Mouse (Mus musculus) stomach, embryonic 16.5 days (tissue): ENCODE measurements around the gene Grk3. TPM values are rescaled to one million over a fixed set of nuclear protein-coding genes. Genes with fewer than 3 reads are reported as not detected.
A peak's percentile ranks its signal among the peaks of the same experiment; 100 is the strongest.

ENCODE experiments used
- ATAC-seq: fragments of 200-750 bp; cut with Nextera tagmentation; 2 replicates; pipeline ENCODE4 v1.8.0; 2017; ENCODE audit warnings: moderate number of reproducible peaks, moderate TSS enrichment; ENCODE audit not compliant: insufficient read depth, low FRiP score
- H3K27ac ChIP-seq: fragments of 300-500 bp; sonication (generic); 2 replicates; pipeline ENCODE4 v1.5.1; 2014; ENCODE audit warnings: low read length
- H3K27me3 ChIP-seq: fragments of 300-500 bp; sonication (generic); 2 replicates; pipeline ENCODE4 v1.6.1; 2014; ENCODE audit warnings: low read length, control low read depth, mixed read lengths; ENCODE audit not compliant: control insufficient read depth, insufficient read depth
- H3K36me3 ChIP-seq: fragments of 300-500 bp; sonication (generic); 2 replicates; pipeline ENCODE4 v1.6.1; 2014; ENCODE audit warnings: low read length; ENCODE audit not compliant: control insufficient read depth, insufficient read depth
- H3K4me1 ChIP-seq: fragments of 300-500 bp; sonication (generic); 2 replicates; pipeline ENCODE4 v1.6.1; 2014; ENCODE audit warnings: low read length, control low read depth, mixed read lengths; ENCODE audit not compliant: control insufficient read depth, insufficient read depth
- H3K4me2 ChIP-seq: fragments of 300-500 bp; sonication (generic); 2 replicates; pipeline ENCODE4 v1.6.1; 2014; ENCODE audit warnings: low read depth, low read length, mixed read lengths
- H3K4me3 ChIP-seq: fragments of 300-500 bp; sonication (generic); replicated peaks from 2 replicates; pipeline ENCODE4 v1.5.1; 2014; ENCODE audit warnings: mild to moderate bottlenecking, low read length
- H3K9ac ChIP-seq: fragments of 300-500 bp; sonication (generic); 2 replicates; pipeline ENCODE4 v1.6.1; 2014; ENCODE audit warnings: low read length
- H3K9me3 ChIP-seq: fragments of 300-500 bp; sonication (generic); replicated peaks from 2 replicates; pipeline ENCODE4 v1.6.1; 2016; ENCODE audit warnings: low read length, control low read depth; ENCODE audit not compliant: control insufficient read depth
- WGBS: fragments of 180-500 bp; shearing (Covaris S2); extraction: QIAGEN DNeasy Blood & Tissue Kit; methylation state at CpG from one replicate; pipeline ENCODE4 v1.1.7; 2014; 5-methylcytosine and 5-hydroxymethylcytosine counted together
- polyA plus RNA-seq: library from polyadenylated mRNA; unstranded; fragments of >200 nt; fragmentation: Nextera tagmentation; extraction: Ambion mirVana; gene quantifications from 2 replicates; pipeline ENCODE4 v1.2.1, GENCODE M21; 2015

The Grk3 gene
- polyA plus RNA-seq, 1 experiment from 2014 or later, result 14.9 TPM

DNA sequence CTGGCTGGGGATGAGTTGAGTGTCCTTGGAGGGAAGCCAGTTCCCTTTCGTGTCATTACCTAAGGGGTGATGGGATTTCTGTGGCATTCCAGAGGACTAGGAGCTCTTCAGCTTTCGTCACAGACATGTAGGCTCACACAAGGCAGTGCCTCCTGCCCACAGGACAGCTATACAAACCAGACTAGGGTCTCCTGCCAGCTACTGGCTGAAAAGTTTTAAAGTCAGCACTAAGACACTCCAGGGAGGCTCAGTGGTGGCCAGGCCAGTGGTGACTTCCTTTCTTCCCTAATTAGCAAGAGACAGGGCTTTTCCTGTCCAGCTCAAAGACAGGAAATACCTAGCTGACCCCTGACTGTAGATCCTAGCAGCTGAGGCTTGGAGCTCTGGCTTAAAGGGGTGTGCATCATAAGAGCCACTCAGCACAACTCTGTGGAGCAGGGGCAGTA lies 107.4 kb downstream of the Grk3 start:
- H3K9ac ChIP-seq, result no peak overlapping the region
- H3K4me1 ChIP-seq, result no peaks in the 10 kb centered on the region
- H3K4me2 ChIP-seq, result no peak overlapping the region
- H3K27me3 ChIP-seq, result no peaks in the 10 kb centered on the region
- H3K27ac ChIP-seq, result no peak overlapping the region
- no peaks in the 10 kb centered on the region for H3K36me3 ChIP-seq
- no peak overlapping the region for H3K4me3 ChIP-seq
- peak; percentile 58; the same call in 1 of the 2 replicates for ATAC-seq
- H3K9me3 ChIP-seq, result no peaks in the 10 kb centered on the region
- WGBS, result 50% methylated on average over 2 of the region's 2 CpGs

DNA sequence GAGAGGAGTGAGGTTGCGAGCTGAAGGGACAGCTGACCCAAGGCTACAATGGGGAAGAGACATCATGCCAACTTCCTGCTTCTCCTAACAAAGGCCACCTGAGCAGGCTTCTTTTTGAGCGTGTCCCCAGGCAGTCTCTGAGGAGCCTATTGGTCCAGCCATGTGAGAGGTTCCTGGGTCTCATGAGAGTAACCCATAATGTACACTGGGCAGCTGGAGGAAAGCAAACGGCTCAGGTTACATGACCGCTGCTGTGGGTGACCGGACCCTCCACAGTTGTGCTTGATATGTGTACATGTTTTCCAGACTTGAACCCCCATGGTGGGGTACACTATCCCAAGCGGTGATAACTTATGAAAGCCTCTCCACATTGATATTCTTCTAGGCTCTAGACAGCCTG lies 108.1 kb downstream of the Grk3 start:
- Histone ChIP-seq H3K4me2 (no peak overlapping the region), H3K9ac (no peak overlapping the region), H3K27me3 (no peaks in the 10 kb centered on the region), H3K9me3 (no peaks in the 10 kb centered on the region), H3K4me3 (no peak overlapping the region), H3K27ac (no peak overlapping the region), H3K36me3 (no peaks in the 10 kb centered on the region), H3K4me1 (no peaks in the 10 kb centered on the region)
- no peak for ATAC-seq
- WGBS, result 61% methylated on average over 6 of the region's 6 CpGs

DNA sequence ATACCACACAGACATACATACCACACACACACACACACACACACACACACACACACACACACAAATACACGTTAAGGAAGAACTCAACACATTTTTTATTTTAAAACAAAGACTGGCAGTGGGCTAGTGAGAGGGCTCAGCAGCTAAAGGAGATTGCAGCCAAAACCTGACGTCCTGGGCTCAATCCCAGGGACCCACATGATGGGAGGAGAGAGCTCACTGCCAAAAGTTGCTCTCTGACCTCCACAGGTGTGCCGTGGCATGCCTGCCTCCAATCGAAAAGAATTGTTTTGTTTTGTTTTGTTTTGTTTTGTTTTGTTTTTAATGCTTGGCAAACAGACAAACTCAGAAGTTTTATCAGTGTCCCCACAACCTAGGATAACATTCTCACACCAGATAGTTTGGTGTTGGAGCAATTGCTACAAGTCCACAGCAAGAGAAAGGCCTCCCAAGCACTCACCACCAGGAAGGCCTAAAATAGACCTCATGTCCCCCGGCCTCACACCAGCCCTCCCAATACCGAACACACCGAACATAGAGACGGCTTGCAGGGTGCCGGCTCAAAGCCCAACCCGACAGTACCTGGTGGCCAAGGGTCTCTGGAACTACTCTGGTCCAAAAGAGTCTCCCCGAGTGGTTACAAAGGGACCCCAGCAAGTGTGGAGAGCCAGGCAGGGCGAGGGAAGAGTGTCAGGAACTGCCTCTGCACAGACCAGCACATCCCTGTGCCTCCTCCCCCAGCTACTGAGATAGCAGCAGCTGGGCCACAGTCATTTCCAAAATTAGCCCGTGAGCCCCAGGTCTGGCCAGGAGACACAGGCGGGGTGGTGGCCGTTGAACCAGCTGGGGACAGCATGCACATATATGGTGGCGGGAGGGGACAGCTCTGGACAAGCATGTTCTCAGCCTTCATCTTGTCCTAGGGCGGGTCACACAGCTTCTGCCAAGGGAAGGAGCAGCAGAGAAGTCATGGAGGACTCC lies 119.6 kb downstream of the Grk3 start, which contains the start of gene Myo18b:
Myo18b (minus strand) TSS at position 689 of the 981 bp plus-strand sequence.
- Histone ChIP-seq H3K4me3 (no peak within 1 kb of the TSS), H3K4me1 (no peaks in the 10 kb centered on the region), H3K27me3 (no peaks in the 10 kb centered on the region), H3K36me3 (no peaks in the 10 kb centered on the region), H3K4me2 (no peak within 1 kb of the TSS), H3K27ac (no peak within 1 kb of the TSS), H3K9ac (no peak within 1 kb of the TSS), H3K9me3 (no peaks in the 10 kb centered on the region)
- 73% methylated on average over 17 of the region's 17 CpGs for WGBS
- ATAC-seq, result no peak

DNA sequence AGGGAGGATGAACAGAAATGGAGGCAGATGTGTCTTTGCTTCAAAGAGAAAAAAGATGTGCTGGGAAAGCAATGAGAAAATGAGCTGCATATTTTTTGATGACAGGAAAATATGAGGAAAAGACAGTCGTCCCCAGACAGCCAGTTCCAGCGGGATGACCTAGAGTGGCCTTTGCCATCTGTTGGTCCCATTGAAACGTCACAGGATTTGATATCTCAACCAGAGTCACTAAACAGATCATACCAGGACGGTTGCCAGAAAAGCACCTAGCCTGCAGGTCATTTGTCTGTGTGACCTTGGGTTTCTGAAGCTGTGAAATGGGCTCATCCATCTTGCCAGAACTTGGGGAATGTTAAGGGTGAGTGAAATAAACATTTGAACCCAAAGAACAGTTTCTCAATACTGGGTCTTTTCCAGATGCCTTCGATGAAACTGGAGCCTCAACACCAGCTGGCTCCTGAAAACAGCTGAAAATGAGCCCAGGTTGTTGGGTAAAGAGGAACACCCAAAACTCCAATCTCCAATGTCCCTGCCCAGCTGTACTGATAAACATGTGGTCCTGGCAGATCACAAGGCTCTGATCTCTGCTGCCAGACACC lies 122.0 kb downstream of the Grk3 start:
- no peak for ATAC-seq
- WGBS, result 45% methylated on average over 5 of the region's 5 CpGs
- H3K9me3 ChIP-seq, result no peaks in the 10 kb centered on the region

DNA sequence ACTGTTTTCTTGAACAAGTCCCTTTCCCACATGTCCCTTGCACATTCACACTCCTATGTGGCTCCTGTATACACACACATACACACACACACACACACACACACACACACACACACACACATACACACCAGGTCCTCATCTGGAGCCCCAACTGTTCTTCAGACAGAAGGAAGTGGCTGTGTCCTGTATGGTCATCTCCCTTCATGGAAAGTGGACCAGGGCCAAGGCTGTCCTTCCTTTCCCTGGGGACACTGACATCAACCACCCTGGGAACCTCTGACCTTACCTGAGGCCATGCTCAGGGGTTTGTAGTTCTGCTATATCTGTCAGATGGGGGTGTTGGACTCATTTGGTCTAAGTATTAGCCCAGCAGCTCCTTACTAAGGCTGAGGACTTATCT lies 123.2 kb downstream of the Grk3 start:
- Histone ChIP-seq H3K9me3 (no peaks in the 10 kb centered on the region), H3K4me3 (no peak overlapping the region), H3K4me1 (no peaks in the 10 kb centered on the region), H3K4me2 (no peak overlapping the region), H3K9ac (no peak overlapping the region), H3K36me3 (no peaks in the 10 kb centered on the region), H3K27ac (no peak overlapping the region), H3K27me3 (no peaks in the 10 kb centered on the region)
- no peak for ATAC-seq

More for the DNA sequence above, 122.0 kb downstream of the Grk3 start:
- Histone ChIP-seq H3K4me1 (no peaks in the 10 kb centered on the region), H3K36me3 (no peaks in the 10 kb centered on the region), H3K4me3 (no peak overlapping the region), H3K27me3 (no peaks in the 10 kb centered on the region), H3K9ac (no peak overlapping the region), H3K27ac (no peak overlapping the region), H3K4me2 (no peak overlapping the region)

DNA sequence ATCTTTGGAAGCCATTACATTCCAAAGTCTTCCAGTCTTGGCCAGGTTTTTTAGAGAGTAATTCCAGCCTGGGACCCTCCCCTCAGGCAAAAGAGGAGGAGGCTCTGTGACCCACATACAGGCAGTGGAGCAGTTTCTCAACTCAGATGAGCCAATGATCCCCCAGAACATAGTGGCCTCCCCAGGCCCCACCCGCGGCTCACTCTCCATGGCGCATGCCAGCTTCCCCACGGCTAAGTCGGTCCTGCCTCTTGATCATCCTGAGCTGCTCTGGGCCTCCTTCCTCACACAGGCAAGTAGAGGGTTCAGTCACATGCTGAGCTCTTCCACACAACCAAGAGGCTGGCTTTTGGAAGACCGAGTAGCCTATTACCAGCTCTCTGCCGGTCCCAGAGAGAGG lies 126.9 kb downstream of the Grk3 start:
- no peak overlapping the region for H3K27ac ChIP-seq
- H3K9ac ChIP-seq, result no peak overlapping the region
- H3K4me2 ChIP-seq, result no peak overlapping the region
- no peak for ATAC-seq
- no peak overlapping the region for H3K4me3 ChIP-seq
- WGBS, result 51% methylated on average over 7 of the region's 7 CpGs
- H3K4me1 ChIP-seq, result no peaks in the 10 kb centered on the region
- H3K27me3 ChIP-seq, result no peaks in the 10 kb centered on the region
- H3K36me3 ChIP-seq, result no peaks in the 10 kb centered on the region
- no peaks in the 10 kb centered on the region for H3K9me3 ChIP-seq

DNA sequence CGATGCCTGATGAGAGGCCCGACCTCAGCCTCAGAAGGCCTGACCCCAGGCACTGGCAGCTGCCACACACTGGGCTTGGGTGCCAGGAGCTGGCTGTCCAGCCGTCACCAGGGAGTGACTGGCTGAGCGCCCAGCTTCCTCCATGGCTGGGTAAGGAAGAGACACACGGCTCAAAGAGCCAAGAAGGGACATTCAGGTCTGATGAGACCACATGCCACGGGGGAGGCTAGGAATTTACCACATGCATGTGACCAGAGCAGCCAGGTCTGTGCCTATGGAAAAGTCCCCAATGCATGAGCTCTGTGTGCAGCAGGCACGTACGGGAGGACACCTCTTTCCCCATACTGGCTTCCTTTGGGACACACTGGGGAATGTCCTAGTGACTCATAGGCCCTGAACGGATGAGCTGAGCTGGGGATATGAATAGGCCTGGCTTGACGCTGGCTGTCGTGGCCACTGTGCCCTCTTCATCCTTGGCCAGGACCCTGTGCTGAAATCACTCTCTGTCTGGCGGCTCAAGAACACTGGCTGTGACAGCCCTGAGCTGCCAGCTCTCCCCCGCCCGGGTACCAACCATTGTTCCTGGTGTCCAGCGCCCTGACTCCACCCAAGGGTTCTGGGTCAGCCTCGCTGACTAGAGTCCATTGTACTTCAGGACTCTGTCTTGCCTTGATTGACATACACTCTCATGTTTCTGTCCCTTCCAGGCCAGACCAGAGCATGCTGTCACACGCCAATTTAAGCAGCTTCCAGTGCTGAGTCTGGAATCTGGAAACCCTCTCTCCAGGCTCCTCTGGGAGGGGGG lies 128.7 kb downstream of the Grk3 start:
- Histone ChIP-seq H3K36me3 (no peaks in the 10 kb centered on the region), H3K9ac (peak overlapping the region; percentile 35; the same call in 1 of the 2 replicates), H3K9me3 (no peaks in the 10 kb centered on the region), H3K27me3 (no peaks in the 10 kb centered on the region), H3K4me3 (no peak overlapping the region), H3K27ac (no peak overlapping the region; the same call in 1 of the 2 replicates), H3K4me2 (no peak overlapping the region), H3K4me1 (no peaks in the 10 kb centered on the region)
- ATAC-seq, result peak; percentile 36; the same call in 1 of the 2 replicates
- 67% methylated on average over 17 of the region's 17 CpGs for WGBS

DNA sequence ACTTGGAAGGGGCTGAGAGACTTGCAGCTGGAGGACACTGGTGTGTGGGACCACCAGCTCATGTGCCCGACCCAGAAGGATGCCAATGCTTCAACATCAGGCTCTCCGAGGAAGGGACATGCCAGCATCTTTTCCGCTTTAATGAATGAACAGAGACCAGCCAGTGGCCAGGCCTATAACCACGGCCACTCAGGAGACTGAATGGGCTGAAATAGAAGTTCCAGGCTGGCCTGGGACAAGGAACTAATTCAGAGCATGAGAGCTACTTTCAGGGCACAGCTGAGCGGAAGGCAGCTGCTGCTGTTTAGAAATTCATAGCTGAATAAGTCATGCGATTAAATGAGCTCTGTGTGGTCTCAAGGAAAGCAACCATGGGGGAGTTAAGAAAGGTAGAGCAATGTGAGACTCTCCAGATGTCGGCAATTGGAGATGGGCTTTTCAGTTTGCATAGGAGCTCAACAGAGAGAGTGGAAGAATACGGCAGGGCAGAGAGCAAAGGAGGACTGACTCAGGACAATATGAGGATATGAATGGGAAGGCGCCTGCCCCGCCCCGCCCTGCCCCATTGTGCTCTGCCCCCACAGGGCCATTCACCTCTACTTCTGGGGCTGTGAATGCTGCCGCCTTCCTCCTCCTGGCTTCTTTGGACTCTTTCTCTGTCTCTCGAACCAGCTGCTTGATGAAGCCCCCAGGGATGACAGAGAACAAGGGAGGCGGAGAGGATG lies 138.0 kb downstream of the Grk3 start:
- 54% methylated on average over 14 of the region's 14 CpGs for WGBS

More for the DNA sequence above, 138.0 kb downstream of the Grk3 start:
- Histone ChIP-seq H3K4me1 (0 out of 2 replicates have a peak, but pooled peaks cover 4% of the 10 kb centered on the region), H3K27ac (no peak overlapping the region), H3K4me3 (no peak overlapping the region), H3K27me3 (no peaks in the 10 kb centered on the region; the same call in 1 of the 2 replicates), H3K9me3 (no peaks in the 10 kb centered on the region), H3K36me3 (no peaks in the 10 kb centered on the region), H3K9ac (no peak overlapping the region), H3K4me2 (no peak overlapping the region)
- no peak for ATAC-seq
